Mouse (Mus musculus): ENCODE data around the gene Wdr62.

DNA sequence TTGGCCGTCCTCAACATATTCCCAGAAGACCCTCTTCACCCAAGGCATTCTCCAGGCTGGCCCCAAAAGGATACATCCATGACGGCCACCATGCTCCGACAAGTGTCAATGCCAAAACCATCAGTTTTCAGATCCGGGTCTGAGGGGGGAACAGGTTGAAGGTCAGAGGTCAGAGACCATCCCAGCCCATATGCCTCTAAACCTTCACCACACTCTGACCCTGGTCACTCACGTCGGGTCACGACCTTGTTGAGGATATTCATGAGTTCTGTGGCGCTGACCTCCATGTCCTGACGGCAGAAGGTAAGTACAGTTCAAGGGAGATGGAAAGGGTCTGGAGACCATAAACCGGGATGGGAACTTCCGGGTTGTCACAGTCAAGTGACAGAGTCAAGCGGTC lies 88.1 kb downstream of the Wdr62 start:
- no peak for TF ChIP-seq CTCF (IDR thresholded peaks at IDR 0.05; ENCODE audit: low read depth, low read length)
- no peak for TF ChIP-seq GATA2 (IDR thresholded peaks at IDR 0.05; ENCODE audit: borderline replicate concordance, low read depth, low read length)
